Mouse (Mus musculus): ENCODE results near the gene Abhd2. TPM values are rescaled to one million over a fixed set of nuclear protein-coding genes. Genes with fewer than 3 reads are reported as not detected.
A peak's percentile ranks its signal among the peaks of the same experiment; 100 is the strongest.

Abhd2 gene
- polyA plus RNA-seq, 1 experiment from 2014 or later: 4.3 TPM

DNA sequence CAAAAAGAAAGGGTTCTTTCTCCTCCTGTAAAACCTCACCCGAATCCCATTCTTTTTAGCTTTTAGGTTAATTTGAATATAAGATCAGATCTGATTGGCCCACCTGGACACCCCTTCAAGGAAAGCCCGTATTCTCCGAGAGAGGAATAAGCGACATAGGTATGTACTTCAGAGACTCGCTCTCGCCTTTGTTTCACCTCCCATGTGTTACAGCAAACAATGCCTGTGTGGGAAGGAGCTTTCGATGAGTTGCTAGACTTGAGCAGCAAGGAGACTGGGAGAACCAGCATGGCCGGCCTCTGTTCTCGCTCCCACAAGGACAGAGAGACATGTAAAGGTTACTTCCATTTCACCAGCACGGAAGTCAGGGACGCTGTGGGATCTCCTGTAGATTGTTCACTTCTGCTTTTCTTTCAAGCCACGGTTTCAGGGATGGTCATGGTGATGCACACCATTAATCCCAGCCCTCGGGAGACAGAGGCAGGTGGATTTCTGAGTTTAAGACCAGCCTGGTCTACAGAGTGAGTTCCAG, 21.5 kb downstream of the Abhd2 start:
- Histone ChIP-seq H3K27ac (replicated peaks) (no peak overlapping the region), H3K9me3 (no peaks in the 10 kb centered on the region), H3K27me3 (replicated peaks) (no peaks in the 10 kb centered on the region), H3K36me3 (peaks cover 25% of the 10 kb centered on the region), H3K4me2 (no peak overlapping the region), H3K9ac (no peak overlapping the region), H3K4me3 (no peak overlapping the region), H3K4me1 (peaks cover 13% of the 10 kb centered on the region)
- 88% methylated on average over 13 of the region's 13 CpGs for WGBS
- ATAC-seq (ENCODE audit: extremely low read depth, insufficient number of reproducible peaks, low FRiP score, low TSS enrichment): no peak

DNA sequence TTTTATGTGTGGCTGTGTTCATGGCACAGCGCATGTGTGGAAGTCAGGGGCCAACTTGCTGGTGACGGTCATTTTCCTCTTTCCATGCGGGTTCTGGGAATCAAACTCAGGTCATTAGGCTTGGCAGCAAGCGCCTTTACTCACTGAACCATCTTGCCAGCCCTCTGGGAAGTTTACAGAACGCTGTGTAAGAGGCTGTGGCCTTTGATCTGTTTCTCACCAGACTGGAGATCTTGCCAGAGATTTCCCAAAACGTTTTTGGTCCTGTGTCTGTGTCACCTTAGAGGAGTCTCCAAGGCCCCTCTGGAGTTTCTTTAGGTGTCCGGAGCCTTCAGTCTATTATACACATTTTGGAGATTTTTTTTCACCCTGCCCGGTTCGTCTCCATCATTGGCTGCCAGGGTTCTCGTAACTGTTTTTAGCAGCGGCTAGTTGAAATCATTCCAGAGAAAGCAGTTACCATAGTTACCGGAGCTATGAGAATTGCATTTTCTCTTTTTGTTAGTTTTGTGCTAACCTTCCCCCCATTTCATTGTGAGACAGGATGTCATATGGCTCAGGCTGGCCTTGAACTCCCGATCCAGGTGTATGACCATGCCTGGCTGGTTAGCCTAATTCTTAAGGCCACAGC, 22.3 kb downstream of the Abhd2 start:
- peaks cover 25% of the 10 kb centered on the region for H3K36me3 ChIP-seq
- H3K4me1 ChIP-seq: peaks cover 21% of the 10 kb centered on the region
- no peaks in the 10 kb centered on the region for H3K9me3 ChIP-seq
- ATAC-seq (ENCODE audit: extremely low read depth, insufficient number of reproducible peaks, low FRiP score, low TSS enrichment): no peak
- H3K27ac ChIP-seq (replicated peaks): no peak overlapping the region
- 84% methylated on average over 13 of the region's 13 CpGs for WGBS
- H3K4me2 ChIP-seq: no peak overlapping the region
- no peaks in the 10 kb centered on the region for H3K27me3 ChIP-seq (replicated peaks)
- no peak overlapping the region for H3K9ac ChIP-seq
- H3K4me3 ChIP-seq: no peak overlapping the region

GRCm38 (mm10) chr7:79298681-79299080, 25.7 kb downstream of the Abhd2 start:
- 76% methylated on average over 1 of the region's 1 CpGs for WGBS
- H3K4me1 ChIP-seq: peaks cover 42% of the 10 kb centered on the region
- no peak overlapping the region for H3K4me3 ChIP-seq
- H3K27ac ChIP-seq (replicated peaks): no peak overlapping the region
- no peak for ATAC-seq (ENCODE audit: extremely low read depth, insufficient number of reproducible peaks, low FRiP score, low TSS enrichment)
- no peaks in the 10 kb centered on the region for H3K9me3 ChIP-seq
- no peak overlapping the region for H3K9ac ChIP-seq
- H3K27me3 ChIP-seq (replicated peaks): no peaks in the 10 kb centered on the region
- H3K36me3 ChIP-seq: peaks cover 25% of the 10 kb centered on the region
- H3K4me2 ChIP-seq: no peak overlapping the region

- Histone ChIP-seq H3K9me3 (no peaks in the 10 kb centered on the region), H3K4me3 (no peak overlapping the region), H3K9ac (no peak overlapping the region), H3K4me2 (no peak overlapping the region), H3K4me1 (peaks cover 42% of the 10 kb centered on the region), H3K36me3 (peaks cover 24% of the 10 kb centered on the region), H3K27ac (replicated peaks) (no peak overlapping the region), H3K27me3 (replicated peaks) (no peaks in the 10 kb centered on the region)
- 63% methylated on average over 7 of the region's 7 CpGs for WGBS
- no peak for ATAC-seq (ENCODE audit: extremely low read depth, insufficient number of reproducible peaks, low FRiP score, low TSS enrichment)
Measured at GRCm38 (mm10) chr7:79299548-79299947, 26.5 kb downstream of the Abhd2 start.

DNA sequence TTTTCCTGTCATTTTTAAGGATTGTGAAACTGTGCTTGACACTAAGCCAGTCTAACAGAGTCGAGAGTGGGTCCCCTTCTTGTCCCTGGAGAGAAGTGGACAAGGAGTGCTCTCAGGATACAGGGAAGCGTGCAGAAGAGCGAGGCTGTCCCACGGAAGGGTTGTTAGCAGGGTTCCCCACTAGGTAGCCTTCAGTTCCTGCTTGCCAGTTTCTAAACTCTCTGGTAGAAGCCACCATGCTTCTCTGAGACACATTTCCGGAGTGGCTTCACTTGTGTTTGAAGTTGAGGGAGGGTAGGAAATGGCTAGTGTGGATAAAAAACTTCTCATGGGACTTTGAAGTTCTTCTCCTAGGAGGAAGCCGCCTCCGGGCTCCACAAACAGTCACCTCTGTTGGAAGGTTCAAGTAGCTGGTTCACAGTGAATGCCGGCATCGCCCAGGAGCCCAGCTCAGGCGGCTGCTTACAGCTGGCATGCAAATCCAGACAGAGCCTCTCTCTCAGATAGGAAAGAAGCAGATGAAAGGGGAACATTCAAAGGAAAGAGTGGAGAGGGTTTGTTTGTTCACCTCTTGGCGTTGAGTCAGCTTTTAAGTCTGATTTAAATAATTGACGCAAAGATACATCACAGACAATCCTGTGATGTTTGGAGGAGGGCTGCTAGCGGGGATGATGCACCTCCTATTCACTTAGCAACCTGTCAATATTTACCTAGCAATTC, 27.6 kb downstream of the Abhd2 start:
- no peak overlapping the region for H3K4me2 ChIP-seq
- ATAC-seq (ENCODE audit: extremely low read depth, insufficient number of reproducible peaks, low FRiP score, low TSS enrichment): no peak
- no peak overlapping the region for H3K4me3 ChIP-seq
- no peaks in the 10 kb centered on the region for H3K27me3 ChIP-seq (replicated peaks)
- no peak overlapping the region for H3K9ac ChIP-seq
- peaks cover 21% of the 10 kb centered on the region for H3K36me3 ChIP-seq
- H3K9me3 ChIP-seq: no peaks in the 10 kb centered on the region
- H3K4me1 ChIP-seq: peaks cover 42% of the 10 kb centered on the region
- 34% methylated on average over 13 of the region's 13 CpGs for WGBS
- H3K27ac ChIP-seq (replicated peaks): peak overlapping the region; percentile 26; the same call in 1 of the 2 replicates

GRCm38 (mm10) chr7:79302145-79302544, 29.1 kb downstream of the Abhd2 start:
- WGBS: 67% methylated on average over 6 of the region's 6 CpGs

GRCm38 (mm10) chr7:79302586-79302985, 29.6 kb downstream of the Abhd2 start:
- Histone ChIP-seq H3K4me3 (no peak overlapping the region), H3K4me1 (peaks cover 42% of the 10 kb centered on the region), H3K27ac (replicated peaks) (no peak overlapping the region), H3K4me2 (no peak overlapping the region), H3K27me3 (replicated peaks) (no peaks in the 10 kb centered on the region), H3K36me3 (peaks cover 11% of the 10 kb centered on the region), H3K9ac (no peak overlapping the region), H3K9me3 (no peaks in the 10 kb centered on the region)
- 57% methylated on average over 2 of the region's 2 CpGs for WGBS
- ATAC-seq (ENCODE audit: extremely low read depth, insufficient number of reproducible peaks, low FRiP score, low TSS enrichment): no peak

More at GRCm38 (mm10) chr7:79302145-79302544, 29.1 kb downstream of the Abhd2 start:
- Histone ChIP-seq H3K9me3 (no peaks in the 10 kb centered on the region), H3K4me3 (no peak overlapping the region), H3K27me3 (replicated peaks) (no peaks in the 10 kb centered on the region), H3K27ac (replicated peaks) (no peak overlapping the region), H3K36me3 (peaks cover 15% of the 10 kb centered on the region), H3K4me2 (no peak overlapping the region), H3K4me1 (peaks cover 42% of the 10 kb centered on the region), H3K9ac (no peak overlapping the region)
- no peak for ATAC-seq (ENCODE audit: extremely low read depth, insufficient number of reproducible peaks, low FRiP score, low TSS enrichment)

DNA sequence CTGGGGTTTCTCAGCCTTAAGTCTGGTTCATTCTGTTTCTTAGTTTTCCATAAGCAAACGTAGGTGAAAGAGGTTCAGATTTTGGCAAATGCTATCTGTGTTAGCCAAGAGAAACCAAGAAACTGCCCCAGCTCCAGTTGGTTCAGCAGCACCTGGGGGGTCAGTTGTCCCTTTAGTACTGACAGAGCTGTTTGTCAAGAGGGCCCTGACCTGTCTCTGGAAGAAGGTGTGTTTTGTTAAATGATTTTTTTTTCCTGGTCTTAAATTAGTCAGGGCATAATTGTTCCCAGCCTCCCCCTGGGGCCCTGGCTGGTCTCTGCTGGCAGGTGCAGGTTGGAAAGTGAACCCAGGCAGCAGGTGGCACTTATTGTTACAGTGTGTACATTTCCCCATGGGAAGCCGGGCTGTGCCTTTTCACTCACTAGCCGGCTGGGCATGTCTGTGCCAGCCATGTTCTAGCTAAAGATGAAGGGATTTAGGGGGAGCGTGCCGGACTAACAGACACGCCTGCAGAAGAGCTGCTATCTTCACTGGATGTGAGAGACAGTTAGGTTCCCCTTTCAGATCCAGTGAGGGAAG, 30.3 kb downstream of the Abhd2 start:
- no peak for ATAC-seq (ENCODE audit: extremely low read depth, insufficient number of reproducible peaks, low FRiP score, low TSS enrichment)

GRCm38 (mm10) chr7:79308455-79309030, 35.5 kb downstream of the Abhd2 start:
- no peak overlapping the region for H3K4me3 ChIP-seq
- no peaks in the 10 kb centered on the region for H3K36me3 ChIP-seq
- no peak for ATAC-seq (ENCODE audit: extremely low read depth, insufficient number of reproducible peaks, low FRiP score, low TSS enrichment)
- H3K4me1 ChIP-seq: peaks cover 35% of the 10 kb centered on the region
- 55% methylated on average over 8 of the region's 8 CpGs for WGBS
- H3K27me3 ChIP-seq (replicated peaks): no peaks in the 10 kb centered on the region
- no peak overlapping the region for H3K9ac ChIP-seq
- H3K4me2 ChIP-seq: no peak overlapping the region
- H3K27ac ChIP-seq (replicated peaks): no peak overlapping the region
- H3K9me3 ChIP-seq: no peaks in the 10 kb centered on the region

More for the DNA sequence above, 30.3 kb downstream of the Abhd2 start:
- Histone ChIP-seq H3K9ac (no peak overlapping the region), H3K4me2 (no peak overlapping the region), H3K4me3 (no peak overlapping the region), H3K9me3 (no peaks in the 10 kb centered on the region), H3K27ac (replicated peaks) (no peak overlapping the region), H3K27me3 (replicated peaks) (no peaks in the 10 kb centered on the region), H3K36me3 (peaks cover 4% of the 10 kb centered on the region; the same call in 1 of the 2 replicates), H3K4me1 (peaks cover 42% of the 10 kb centered on the region)
- WGBS: 86% methylated on average over 6 of the region's 6 CpGs

GRCm38 (mm10) chr7:79309247-79310190, 36.5 kb downstream of the Abhd2 start:
- no peaks in the 10 kb centered on the region for H3K27me3 ChIP-seq (replicated peaks)
- 0 out of 2 replicates have a peak overlapping the region, but pooled peaks have one; percentile 20 for H3K27ac ChIP-seq (replicated peaks)
- peak overlapping the region; percentile 52; the same call in 1 of the 2 replicates for H3K9ac ChIP-seq
- no peak overlapping the region for H3K4me3 ChIP-seq
- peak overlapping the region; percentile 12 for H3K4me2 ChIP-seq
- 45% methylated on average over 19 of the region's 19 CpGs for WGBS
- H3K36me3 ChIP-seq: no peaks in the 10 kb centered on the region
- ATAC-seq (ENCODE audit: extremely low read depth, insufficient number of reproducible peaks, low FRiP score, low TSS enrichment): no peak
- H3K9me3 ChIP-seq: no peaks in the 10 kb centered on the region
- peaks cover 40% of the 10 kb centered on the region for H3K4me1 ChIP-seq

Data from heart, embryonic 13.5 days (tissue).